Mouse (Mus musculus): Measurements from ENCODE around the gene Cacna1c. TPM values are rescaled to one million over a fixed set of nuclear protein-coding genes. Genes with fewer than 3 reads are reported as not detected.
"Not testable (repeated sequence)": the region's sequence is repeated elsewhere in the genome, so short reads cannot be mapped to it uniquely, and the experiment has no call there.

Gene Cacna1c
- polyA plus RNA-seq, 1 experiment from 2014 or later, result 5.2 TPM

GRCm38 (mm10) chr6:119225226-119225625, 29.0 kb upstream of the Cacna1c start:
- no peaks in the 10 kb centered on the region for H3K27me3 ChIP-seq
- WGBS, result 89% methylated on average over 12 of the region's 12 CpGs
- H3K4me3 ChIP-seq (replicated peaks), result no peak overlapping the region
- ATAC-seq, result peak; percentile 16; the same call in 1 of the 2 replicates
- H3K4me2 ChIP-seq (replicated peaks), result no peak overlapping the region
- H3K9me3 ChIP-seq, result no peaks in the 10 kb centered on the region
- peaks cover 18% of the 10 kb centered on the region for H3K36me3 ChIP-seq
- H3K4me1 ChIP-seq (replicated peaks), result peaks cover 15% of the 10 kb centered on the region
- H3K9ac ChIP-seq (replicated peaks), result no peak overlapping the region
- H3K27ac ChIP-seq, result no peak overlapping the region

GRCm38 (mm10) chr6:119224451-119225195, 28.4 kb upstream of the Cacna1c start:
- Histone ChIP-seq H3K4me1 (replicated peaks) (peaks cover 15% of the 10 kb centered on the region), H3K4me3 (replicated peaks) (no peak overlapping the region), H3K27me3 (no peaks in the 10 kb centered on the region), H3K9ac (replicated peaks) (0 out of 2 replicates have a peak overlapping the region, but pooled peaks have one; percentile 29), H3K27ac (peak overlapping the region; percentile 2; the same call in 1 of the 2 replicates), H3K36me3 (peaks cover 21% of the 10 kb centered on the region), H3K9me3 (no peaks in the 10 kb centered on the region), H3K4me2 (replicated peaks) (0 out of 2 replicates have a peak overlapping the region, but pooled peaks have one; percentile 2)
- WGBS, result 60% methylated on average over 13 of the region's 13 CpGs
- ATAC-seq, result peak; percentile 61

GRCm38 (mm10) chr6:119220297-119220696, 24.1 kb upstream of the Cacna1c start:
- WGBS, result 54% methylated on average over 10 of the region's 10 CpGs

GRCm38 (mm10) chr6:119219237-119219870, 23.1 kb upstream of the Cacna1c start:
- Histone ChIP-seq H3K4me1 (replicated peaks) (peaks cover 14% of the 10 kb centered on the region), H3K27ac (no peak overlapping the region), H3K4me2 (replicated peaks) (no peak overlapping the region), H3K27me3 (no peaks in the 10 kb centered on the region), H3K4me3 (replicated peaks) (no peak overlapping the region), H3K9ac (replicated peaks) (no peak overlapping the region), H3K36me3 (peaks cover 57% of the 10 kb centered on the region), H3K9me3 (no peaks in the 10 kb centered on the region)
- no peak for ATAC-seq
- 76% methylated on average over 15 of the region's 15 CpGs for WGBS

More at GRCm38 (mm10) chr6:119220297-119220696, 24.1 kb upstream of the Cacna1c start:
- H3K4me1 ChIP-seq (replicated peaks), result peaks cover 23% of the 10 kb centered on the region
- no peak overlapping the region for H3K4me2 ChIP-seq (replicated peaks)
- H3K27ac ChIP-seq, result no peak overlapping the region
- no peak overlapping the region for H3K4me3 ChIP-seq (replicated peaks)
- ATAC-seq, result peak; percentile 51; the same call in 1 of the 2 replicates
- peaks cover 48% of the 10 kb centered on the region for H3K36me3 ChIP-seq
- no peak overlapping the region for H3K9ac ChIP-seq (replicated peaks)
- no peaks in the 10 kb centered on the region for H3K27me3 ChIP-seq
- H3K9me3 ChIP-seq, result no peaks in the 10 kb centered on the region

GRCm38 (mm10) chr6:119218591-119218990, 22.4 kb upstream of the Cacna1c start:
- H3K4me3 ChIP-seq (replicated peaks), result no peak overlapping the region
- WGBS, result 90% methylated on average over 5 of the region's 5 CpGs
- ATAC-seq, result no peak
- H3K36me3 ChIP-seq, result peaks cover 61% of the 10 kb centered on the region
- no peak overlapping the region for H3K4me2 ChIP-seq (replicated peaks)
- H3K9ac ChIP-seq (replicated peaks), result no peak overlapping the region
- no peaks in the 10 kb centered on the region for H3K9me3 ChIP-seq
- H3K4me1 ChIP-seq (replicated peaks), result peaks cover 10% of the 10 kb centered on the region; the same call in 1 of the 2 replicates
- no peaks in the 10 kb centered on the region for H3K27me3 ChIP-seq
- no peak overlapping the region for H3K27ac ChIP-seq

- H3K9ac ChIP-seq (replicated peaks), result no peak overlapping the region
- ATAC-seq, result no peak
- H3K4me1 ChIP-seq (replicated peaks), result peaks cover 10% of the 10 kb centered on the region; the same call in 1 of the 2 replicates
- 84% methylated on average over 4 of the region's 4 CpGs for WGBS
- H3K9me3 ChIP-seq, result no peaks in the 10 kb centered on the region
- H3K27me3 ChIP-seq, result no peaks in the 10 kb centered on the region
- no peak overlapping the region for H3K27ac ChIP-seq
- peaks cover 68% of the 10 kb centered on the region for H3K36me3 ChIP-seq
- H3K4me2 ChIP-seq (replicated peaks), result no peak overlapping the region
- H3K4me3 ChIP-seq (replicated peaks), result no peak overlapping the region
Measured at GRCm38 (mm10) chr6:119217661-119218060, 21.4 kb upstream of the Cacna1c start.

- Histone ChIP-seq H3K27me3 (no peaks in the 10 kb centered on the region), H3K4me1 (replicated peaks) (peaks cover 10% of the 10 kb centered on the region; the same call in 1 of the 2 replicates), H3K4me2 (replicated peaks) (no peak overlapping the region), H3K9ac (replicated peaks) (no peak overlapping the region), H3K27ac (no peak overlapping the region), H3K9me3 (no peaks in the 10 kb centered on the region), H3K4me3 (replicated peaks) (no peak overlapping the region), H3K36me3 (peaks cover 56% of the 10 kb centered on the region)
- 93% methylated on average over 10 of the region's 10 CpGs for WGBS
- no peak for ATAC-seq
Measured at GRCm38 (mm10) chr6:119215040-119215613, 18.9 kb upstream of the Cacna1c start.

GRCm38 (mm10) chr6:119214190-119214589, 18.0 kb upstream of the Cacna1c start:
- H3K36me3 ChIP-seq, result peaks cover 50% of the 10 kb centered on the region
- H3K4me2 ChIP-seq (replicated peaks), result no peak overlapping the region
- WGBS, result 88% methylated on average over 6 of the region's 6 CpGs
- H3K4me1 ChIP-seq (replicated peaks), result peaks cover 10% of the 10 kb centered on the region; the same call in 1 of the 2 replicates
- H3K9ac ChIP-seq (replicated peaks), result no peak overlapping the region
- ATAC-seq, result no peak
- no peak overlapping the region for H3K27ac ChIP-seq
- no peaks in the 10 kb centered on the region for H3K27me3 ChIP-seq
- no peaks in the 10 kb centered on the region for H3K9me3 ChIP-seq
- no peak overlapping the region for H3K4me3 ChIP-seq (replicated peaks)

GRCm38 (mm10) chr6:119213375-119213774, 17.2 kb upstream of the Cacna1c start:
- peaks cover 10% of the 10 kb centered on the region; the same call in 1 of the 2 replicates for H3K4me1 ChIP-seq (replicated peaks)
- H3K36me3 ChIP-seq, result peaks cover 48% of the 10 kb centered on the region
- no peaks in the 10 kb centered on the region for H3K27me3 ChIP-seq
- 93% methylated on average over 5 of the region's 5 CpGs for WGBS
- ATAC-seq, result no peak
- H3K4me3 ChIP-seq (replicated peaks), result no peak overlapping the region
- H3K9me3 ChIP-seq, result no peaks in the 10 kb centered on the region
- no peak overlapping the region for H3K27ac ChIP-seq
- no peak overlapping the region for H3K9ac ChIP-seq (replicated peaks)
- H3K4me2 ChIP-seq (replicated peaks), result no peak overlapping the region

- H3K9me3 ChIP-seq; H3K27ac ChIP-seq; H3K9ac ChIP-seq (replicated peaks); H3K27me3 ChIP-seq; ATAC-seq; H3K4me3 ChIP-seq (replicated peaks); H3K4me2 ChIP-seq (replicated peaks); H3K4me1 ChIP-seq (replicated peaks): not testable (repeated sequence)
- H3K36me3 ChIP-seq, result peaks cover 25% of the 10 kb centered on the region
- WGBS, result 87% methylated on average over 7 of the region's 7 CpGs
Measured at GRCm38 (mm10) chr6:119206006-119206405, 9.8 kb upstream of the Cacna1c start.

GRCm38 (mm10) chr6:119204915-119205314, 8.7 kb upstream of the Cacna1c start:
- peaks cover 9% of the 10 kb centered on the region for H3K4me1 ChIP-seq (replicated peaks)
- no peaks in the 10 kb centered on the region for H3K27me3 ChIP-seq
- WGBS, result 68% methylated on average over 3 of the region's 3 CpGs
- no peaks in the 10 kb centered on the region for H3K9me3 ChIP-seq
- no peak overlapping the region for H3K4me3 ChIP-seq (replicated peaks)
- no peak overlapping the region for H3K4me2 ChIP-seq (replicated peaks)
- ATAC-seq, result no peak
- no peak overlapping the region for H3K9ac ChIP-seq (replicated peaks)
- H3K36me3 ChIP-seq, result peaks cover 30% of the 10 kb centered on the region
- H3K27ac ChIP-seq, result no peak overlapping the region

- no peak overlapping the region for H3K4me3 ChIP-seq (replicated peaks)
- no peaks in the 10 kb centered on the region for H3K27me3 ChIP-seq
- ATAC-seq, result no peak
- H3K36me3 ChIP-seq, result peaks cover 30% of the 10 kb centered on the region
- WGBS, result 94% methylated on average over 7 of the region's 7 CpGs
- no peak overlapping the region for H3K4me2 ChIP-seq (replicated peaks)
- peaks cover 15% of the 10 kb centered on the region for H3K4me1 ChIP-seq (replicated peaks)
- H3K9me3 ChIP-seq, result no peaks in the 10 kb centered on the region
- H3K27ac ChIP-seq, result no peak overlapping the region
- no peak overlapping the region for H3K9ac ChIP-seq (replicated peaks)
Measured at GRCm38 (mm10) chr6:119204286-119204685, 8.1 kb upstream of the Cacna1c start.

Data from midbrain, embryonic 13.5 days (tissue).